Mouse (Mus musculus): Measurements from ENCODE around the gene Ripk1.
A peak's percentile ranks its signal among the peaks of the same experiment; 100 is the strongest.

Ripk1 gene

GRCm38 (mm10) chr13:34002058-34003006 lies at the start of gene Ripk1, which contains the start of gene Serpinb6a:
Gene Ripk1, plus strand, starts transcription at chr13:34002363.
Gene Serpinb6a, minus strand, starts transcription at chr13:34002794.
- DNase-seq (ENCODE audit: low read depth, low spot score): peak; percentile 95

- DNase-seq (ENCODE audit: low read depth, low spot score): no peak
Measured at GRCm38 (mm10) chr13:33952947-33953346, 49.2 kb upstream of the Ripk1 start.

GRCm38 (mm10) chr13:33956571-33957421 lies 45.4 kb upstream of the Ripk1 start:
- peak; percentile 47 for DNase-seq (ENCODE audit: low read depth, low spot score)

GRCm38 (mm10) chr13:33959771-33960170 lies 42.4 kb upstream of the Ripk1 start:
- DNase-seq (ENCODE audit: low read depth, low spot score): no peak

GRCm38 (mm10) chr13:33964206-33965046 lies 37.7 kb upstream of the Ripk1 start, which contains the start of gene Nqo2:
Gene Nqo2, plus strand, starts transcription at chr13:33964687.
- peak; percentile 94 for DNase-seq (ENCODE audit: low read depth, low spot score)

- peak; percentile 46 for DNase-seq (ENCODE audit: low read depth, low spot score)
Measured at GRCm38 (mm10) chr13:33965056-33966024, 36.8 kb upstream of the Ripk1 start.

- DNase-seq (ENCODE audit: low read depth, low spot score): no peak
Measured at GRCm38 (mm10) chr13:33966025-33966412, 36.1 kb upstream of the Ripk1 start.

- DNase-seq (ENCODE audit: low read depth, low spot score): no peak
Measured at GRCm38 (mm10) chr13:33966574-33966973, 35.6 kb upstream of the Ripk1 start.

- peak; percentile 24 for DNase-seq (ENCODE audit: low read depth, low spot score)
Measured at GRCm38 (mm10) chr13:33989625-33990024, 12.5 kb upstream of the Ripk1 start.

- peak; percentile 89 for DNase-seq (ENCODE audit: low read depth, low spot score)
Measured at GRCm38 (mm10) chr13:33995197-33995596, 7.0 kb upstream of the Ripk1 start.

- no peak for DNase-seq (ENCODE audit: low read depth, low spot score)
Measured at GRCm38 (mm10) chr13:34003058-34003457, 895 bp downstream of the Ripk1 start.

GRCm38 (mm10) chr13:34007234-34007633 lies 5.1 kb downstream of the Ripk1 start:
- DNase-seq (ENCODE audit: low read depth, low spot score): no peak

- no peak for DNase-seq (ENCODE audit: low read depth, low spot score)
Measured at GRCm38 (mm10) chr13:34016927-34017569, 14.9 kb downstream of the Ripk1 start.

GRCm38 (mm10) chr13:34018521-34018920 lies 16.4 kb downstream of the Ripk1 start:
- DNase-seq (ENCODE audit: low read depth, low spot score): no peak

GRCm38 (mm10) chr13:34021998-34022397 lies 19.8 kb downstream of the Ripk1 start:
- DNase-seq (ENCODE audit: low read depth, low spot score): no peak

GRCm38 (mm10) chr13:34032041-34032440 lies 29.9 kb downstream of the Ripk1 start:
- DNase-seq (ENCODE audit: low read depth, low spot score): no peak

- no peak for DNase-seq (ENCODE audit: low read depth, low spot score)
Measured at GRCm38 (mm10) chr13:34035424-34035823, 33.3 kb downstream of the Ripk1 start.

- DNase-seq (ENCODE audit: low read depth, low spot score): no peak
Measured at GRCm38 (mm10) chr13:34036726-34037125, 34.6 kb downstream of the Ripk1 start.

Measured in R1 (cell line).